Mouse (Mus musculus) G1E (cell line): Measurements from ENCODE around the gene Afdn.

Source experiments
- CTCF ChIP-seq: IDR thresholded peaks from 2 replicates; pipeline ENCODE4 v1.5.1; 2012; ENCODE audit warnings: low read depth, low read length, inconsistent platforms, mixed read lengths
- GATA1 ChIP-seq: IDR thresholded peaks from 2 replicates; pipeline ENCODE4 v1.6.1; 2012; ENCODE audit warnings: borderline replicate concordance, low read length, inconsistent platforms, mixed read lengths
- POLR2AphosphoS5 ChIP-seq: IDR thresholded peaks from 2 replicates; pipeline ENCODE4 v1.6.1; 2012; ENCODE audit warnings: low read depth, low read length, inconsistent platforms; ENCODE audit not compliant: insufficient replicate concordance

- TF ChIP-seq CTCF (no peak), POLR2AphosphoS5 (no peak), GATA1 (no peak)
Measured at GRCm38 (mm10) chr17:13754940-13755339, 5.4 kb upstream of the Afdn start.
